Mouse (Mus musculus): Measurements from ENCODE around the gene Abcc4. TPM values are rescaled to one million over a fixed set of nuclear protein-coding genes. Genes with fewer than 3 reads are reported as not detected.

Abcc4 gene
- total and polyA plus RNA-seq, 3 experiments, result 10.4 to 28.7 (median 26.5) TPM

- no peak for TF ChIP-seq BHLHE40 (IDR thresholded peaks at IDR 0.05; ENCODE audit: low read depth, low read length)
- no peak for TF ChIP-seq ZC3H11A (IDR thresholded peaks at IDR 0.05; ENCODE audit: low read depth, low read length)
- no peak for TF ChIP-seq JUND (conservative IDR thresholded peaks at IDR 0.05; ENCODE audit: low read depth, low read length)
- no peak for TF ChIP-seq ZMIZ1 (IDR thresholded peaks at IDR 0.05; ENCODE audit: low read depth, low read length)
- TF ChIP-seq HCFC1 (IDR thresholded peaks at IDR 0.05; ENCODE audit: low read depth, low read length), result no peak
- TF ChIP-seq ZNF384 (IDR thresholded peaks at IDR 0.05; ENCODE audit: low read depth, low read length), result no peak
- TF ChIP-seq RCOR1 (conservative IDR thresholded peaks at IDR 0.05; ENCODE audit: low read depth, low read length), result no peak
- no peak for TF ChIP-seq TCF12 (IDR thresholded peaks at IDR 0.05; ENCODE audit: low read depth, low read length)
- no peak for TF ChIP-seq CHD1 (IDR thresholded peaks at IDR 0.05; ENCODE audit: low read depth, low read length)
- TF ChIP-seq E2F4 (IDR thresholded peaks at IDR 0.05; ENCODE audit: insufficient replicate concordance, low read depth, low read length), result no peak
- no peak for TF ChIP-seq IRF4 (IDR thresholded peaks at IDR 0.05; ENCODE audit: low read depth, low read length)
- TF ChIP-seq TBP (conservative IDR thresholded peaks at IDR 0.05; ENCODE audit: low read depth, low read length), result no peak
- no peak for TF ChIP-seq POLR2A (IDR thresholded peaks at IDR 0.05; ENCODE audit: low read depth, low read length)
- TF ChIP-seq MXI1 (IDR thresholded peaks at IDR 0.05; ENCODE audit: low read depth, low read length), result no peak
- no peak for TF ChIP-seq POLR2AphosphoS2 (IDR thresholded peaks at IDR 0.05; ENCODE audit: low read depth, low read length)
- TF ChIP-seq MYC (IDR thresholded peaks at IDR 0.05; ENCODE audit: low read depth, low read length), result no peak
- Histone ChIP-seq H3K9ac (ENCODE audit: insufficient read depth, low read depth) (no peak overlapping the region), H3K36me3 (replicated peaks in 1 of 2; ENCODE audit: control insufficient read depth in 1 of 2, insufficient read depth in 1 of 2, low read length in 1 of 2) (no peaks in the 10 kb centered on the region), H3K4me1 (ENCODE audit: control insufficient read depth in 1 of 2, insufficient read depth in 2 of 2) (no peaks in the 10 kb centered on the region), H3K79me2 (replicated peaks; ENCODE audit: control insufficient read depth, extremely low read depth, insufficient read depth, poor library complexity, severe bottlenecking) (no peaks in the 10 kb centered on the region), H3K4me3 (replicated peaks in 1 of 3; ENCODE audit: low read depth in 2 of 3, low read length in 2 of 3, poor library complexity in 1 of 3) (no peak overlapping the region), H3K4me2 (ENCODE audit: insufficient read depth, low read depth, poor library complexity, severe bottlenecking) (no peak overlapping the region), H3K27me3 (replicated peaks) (no peaks in the 10 kb centered on the region), H3K9me3 (replicated peaks; ENCODE audit: low read length) (no peaks in the 10 kb centered on the region), H3K27ac (ENCODE audit: insufficient read depth, low read depth) (no peak overlapping the region)
- dilution Hi-C loops (cut with MboI; ENCODE audit: extremely low pct_ligation_motif_present, extremely low pct_unique_long_range_greater_than_20kb, low sequenced_read_pairs), result no loop called here
- in situ Hi-C loops (cut with MboI; ENCODE audit: low pct_ligation_motif_present, low pct_unique_long_range_greater_than_20kb, low sequenced_read_pairs), result loop anchor here (25.0 kb wide), 1 partner anchor 240 kb away; no protein-coding TSS in a partner anchor
- DNase-seq (ENCODE audit: extremely low read depth), result no peak
These were observed 253.4 kb downstream of the Abcc4 start for GRCm38 (mm10) chr14:118452572-118452971.

GRCm38 (mm10) chr14:118440155-118440554 lies 265.9 kb downstream of the Abcc4 start:
- H3K27ac ChIP-seq (ENCODE audit: insufficient read depth, low read depth), result no peak overlapping the region
- peaks cover 6 to 16% of the 10 kb centered on the region in 2 experiments; a peak in 2 of 4 replicates for H3K4me1 ChIP-seq (ENCODE audit: control insufficient read depth in 1 of 2, insufficient read depth in 2 of 2)
- no peaks in the 10 kb centered on the region for H3K79me2 ChIP-seq (replicated peaks; ENCODE audit: control insufficient read depth, extremely low read depth, insufficient read depth, poor library complexity, severe bottlenecking)
- H3K9ac ChIP-seq (ENCODE audit: insufficient read depth, low read depth), result no peak overlapping the region
- peak overlapping the region; percentile 19 for H3K4me2 ChIP-seq (ENCODE audit: insufficient read depth, low read depth, poor library complexity, severe bottlenecking)
- no peaks in the 10 kb centered on the region for H3K36me3 ChIP-seq (replicated peaks in 1 of 2; ENCODE audit: control insufficient read depth in 1 of 2, insufficient read depth in 1 of 2, low read length in 1 of 2)
- no peak overlapping the region for H3K4me3 ChIP-seq (replicated peaks in 1 of 3; ENCODE audit: low read depth in 2 of 3, low read length in 2 of 3, poor library complexity in 1 of 3)
- in situ Hi-C loops (cut with MboI; ENCODE audit: low pct_ligation_motif_present, low pct_unique_long_range_greater_than_20kb, low sequenced_read_pairs) (no loop called here), dilution Hi-C loops (cut with MboI; ENCODE audit: extremely low pct_ligation_motif_present, extremely low pct_unique_long_range_greater_than_20kb, low sequenced_read_pairs) (no loop called here)
- H3K27me3 ChIP-seq (replicated peaks), result no peaks in the 10 kb centered on the region
- peaks cover 10% of the 10 kb centered on the region for H3K9me3 ChIP-seq (replicated peaks; ENCODE audit: low read length)
- DNase-seq (ENCODE audit: extremely low read depth), result peak; percentile 21
- no peak for TF ChIP-seq MAX (IDR thresholded peaks at IDR 0.05; ENCODE audit: low read length)
- TF ChIP-seq MAZ (IDR thresholded peaks at IDR 0.05; ENCODE audit: low read depth, low read length), result no peak
- TF ChIP-seq RCOR1 (conservative IDR thresholded peaks at IDR 0.05; ENCODE audit: low read depth, low read length), result no peak
- TF ChIP-seq RAD21 (IDR thresholded peaks at IDR 0.05; ENCODE audit: low read depth, low read length), result no peak
- TF ChIP-seq ETS1 (conservative IDR thresholded peaks at IDR 0.05; ENCODE audit: low read depth, low read length), result peak; percentile 52; the same call in 1 of the 2 replicates
- TF ChIP-seq NELFE (IDR thresholded peaks at IDR 0.05; ENCODE audit: low read depth, low read length), result no peak
- no peak for TF ChIP-seq KAT2A (IDR thresholded peaks at IDR 0.05; ENCODE audit: insufficient replicate concordance, low read length)
- TF ChIP-seq MAFK (IDR thresholded peaks at IDR 0.05; ENCODE audit: insufficient replicate concordance, low read length), result no peak
- no peak for TF ChIP-seq ZNF384 (IDR thresholded peaks at IDR 0.05; ENCODE audit: low read depth, low read length)
- no peak for TF ChIP-seq JUN (IDR thresholded peaks at IDR 0.05; ENCODE audit: insufficient read depth, low read depth, low read length)
- TF ChIP-seq ZMIZ1 (IDR thresholded peaks at IDR 0.05; ENCODE audit: low read depth, low read length), result no peak
- TF ChIP-seq UBTF (IDR thresholded peaks at IDR 0.05; ENCODE audit: low read depth, low read length), result no peak
- TF ChIP-seq TCF12 (IDR thresholded peaks at IDR 0.05; ENCODE audit: low read depth, low read length), result peak; percentile 62
- no peak for TF ChIP-seq CHD1 (IDR thresholded peaks at IDR 0.05; ENCODE audit: low read depth, low read length)
- TF ChIP-seq USF2 (conservative IDR thresholded peaks at IDR 0.05; ENCODE audit: low read depth, low read length), result no peak
- no peak for TF ChIP-seq HCFC1 (IDR thresholded peaks at IDR 0.05; ENCODE audit: low read depth, low read length)
- TF ChIP-seq MYC (IDR thresholded peaks at IDR 0.05; ENCODE audit: low read depth, low read length), result no peak
- no peak for TF ChIP-seq PAX5 (IDR thresholded peaks at IDR 0.05; ENCODE audit: low read length)
- TF ChIP-seq MXI1 (IDR thresholded peaks at IDR 0.05; ENCODE audit: low read depth, low read length), result no peak
- TF ChIP-seq SIN3A (IDR thresholded peaks at IDR 0.05; ENCODE audit: low read length), result no peak
- TF ChIP-seq IRF4 (IDR thresholded peaks at IDR 0.05; ENCODE audit: low read depth, low read length), result no peak
- no peak for TF ChIP-seq NRF1 (IDR thresholded peaks at IDR 0.05; ENCODE audit: low read depth, low read length)
- TF ChIP-seq SMC3 (IDR thresholded peaks at IDR 0.05; ENCODE audit: low read depth, low read length), result no peak
- TF ChIP-seq E2F4 (IDR thresholded peaks at IDR 0.05; ENCODE audit: insufficient replicate concordance, low read depth, low read length), result no peak
- TF ChIP-seq TBP (conservative IDR thresholded peaks at IDR 0.05; ENCODE audit: low read depth, low read length), result no peak
- peak; percentile 13; the same call in 1 of the 2 replicates for TF ChIP-seq BHLHE40 (IDR thresholded peaks at IDR 0.05; ENCODE audit: low read depth, low read length)
- no peak for TF ChIP-seq POLR2AphosphoS2 (IDR thresholded peaks at IDR 0.05; ENCODE audit: low read depth, low read length)
- TF ChIP-seq CHD2 (IDR thresholded peaks at IDR 0.05; ENCODE audit: low read length), result no peak
